Mouse (Mus musculus) megakaryocyte, adult 5-6 weeks (primary cell): ENCODE data around the gene Vmn2r115. TPM values are rescaled to one million over a fixed set of nuclear protein-coding genes. Genes with fewer than 3 reads are reported as not detected.
"Not testable (repeated sequence)": the region's sequence is repeated elsewhere in the genome, so short reads cannot be mapped to it uniquely, and the experiment has no call there.

ENCODE experiments used
- ATAC-seq: 2 replicates; pipeline ENCODE4 v1.8.0; 2016; ENCODE audit warnings: mild to moderate bottlenecking, inconsistent platforms; ENCODE audit not compliant: poor library complexity, severe bottlenecking
- total RNA-seq, 2 experiments: library from RNA; stranded (forward) in 1 of 2; stranded (reverse) in 1 of 2; fragments of 153-499, 151-499 nt in 1 of 2; fragments of 221-1000, 200-1000 nt in 1 of 2; gene quantifications; 2 replicates each; pipeline versions ENCODE4 v1.2.3 to v1.2.4; 2015 to 2017

Vmn2r115 gene
- total RNA-seq (2015), result not detected in 2 replicates
- not detected in 2 replicates for total RNA-seq (2017)

DNA sequence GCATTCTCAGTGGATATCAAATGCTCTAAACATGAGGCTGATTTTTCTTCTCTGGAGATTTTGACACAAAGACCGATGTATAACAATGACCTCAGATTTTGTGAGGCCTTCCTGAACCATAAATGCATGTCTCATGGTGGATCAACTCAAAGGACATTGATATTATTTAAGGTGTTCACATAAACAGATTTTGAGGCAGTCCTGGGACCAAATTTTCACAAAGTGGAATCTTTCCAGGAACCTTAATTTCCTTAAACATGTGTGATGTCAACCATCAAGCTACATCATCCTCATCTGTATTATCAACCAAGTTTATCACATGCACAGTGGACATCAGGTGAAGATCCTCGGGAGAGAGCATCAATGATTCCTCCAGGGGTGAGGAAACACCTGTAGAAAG, at the start of gene Vmn2r115:
Vmn2r115 (plus strand) TSS at position 301 of the 400 bp plus-strand sequence.
- ATAC-seq, result not testable (repeated sequence)

DNA sequence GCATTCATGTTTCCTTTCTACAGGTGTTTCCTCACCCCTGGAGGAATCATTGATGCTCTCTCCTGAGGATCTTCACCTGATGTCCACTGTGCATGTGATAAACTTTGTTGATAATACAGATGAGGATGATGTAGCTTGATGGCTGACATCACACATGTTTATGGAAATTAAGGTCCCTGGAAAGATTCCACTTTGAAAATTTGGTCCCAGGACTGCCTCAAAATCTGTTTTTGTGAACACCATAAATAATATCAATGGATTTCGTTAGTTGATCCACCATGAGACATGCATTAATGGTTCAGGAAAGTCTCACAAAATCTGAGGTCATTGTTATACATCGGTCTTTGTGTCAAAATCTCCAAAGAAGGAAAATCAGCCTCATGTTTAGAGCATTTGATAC, 31.1 kb upstream of the Vmn2r115 start, which contains the start of gene Vmn2r114:
Vmn2r114 (minus strand) TSS at position 101 of the 400 bp plus-strand sequence.
- not testable (repeated sequence) for ATAC-seq

DNA sequence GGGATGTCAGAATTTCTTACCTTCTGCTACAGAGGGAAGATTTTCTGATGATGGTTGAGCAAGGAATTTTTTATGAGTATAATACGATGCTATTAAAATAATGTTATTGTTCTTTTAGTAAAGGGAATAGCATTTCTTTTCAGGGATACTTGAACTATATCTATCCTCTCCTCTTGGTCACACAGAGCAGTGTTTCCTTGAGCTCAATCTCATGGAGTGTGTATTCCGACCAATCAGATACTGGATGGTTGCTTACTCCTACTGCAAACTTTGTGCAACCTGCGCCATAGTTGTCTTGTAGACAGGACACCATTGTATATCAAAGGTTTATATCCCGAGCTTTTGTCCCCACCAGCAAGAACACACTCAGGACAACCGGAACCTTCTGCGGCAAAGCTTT, 12.9 kb upstream of the Vmn2r115 start:
- no peak for ATAC-seq

DNA sequence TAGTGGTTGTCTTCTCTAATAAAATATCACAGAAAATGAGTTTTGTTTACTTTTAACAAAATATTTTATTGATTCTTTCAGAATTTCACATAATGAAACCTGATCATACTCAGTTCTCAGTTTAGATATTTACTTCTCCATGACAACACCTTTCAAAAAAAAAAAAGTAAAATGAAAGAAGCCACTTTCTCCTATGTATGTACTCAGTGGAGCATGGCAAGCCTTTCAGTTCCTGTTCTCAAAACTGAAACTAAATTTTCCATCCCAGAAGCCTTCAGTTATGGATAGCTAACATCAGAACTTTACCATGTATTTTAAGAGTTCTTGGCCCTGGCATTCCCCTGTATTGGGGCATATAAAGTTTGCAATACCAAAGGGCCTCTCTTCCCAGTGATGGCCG, 8.1 kb downstream of the Vmn2r115 start:
- no peak for ATAC-seq

- not testable (repeated sequence) for ATAC-seq
Measured at GRCm38 (mm10) chr17:23384304-23384703, 40.8 kb downstream of the Vmn2r115 start, which contains the start of gene Vmn2r116. Vmn2r116 (plus strand) TSS chr17:23384604.

Other genes starting within 250 kb of the Vmn2r115 start
- 7.3 and 10.8 TPM in 2 replicates for gene Zfp40, start 150.5 kb upstream of the Vmn2r115 start, total RNA-seq (2015)
- gene Zfp40, start 150.5 kb upstream of the Vmn2r115 start, total RNA-seq (2017), result 5.5 and 6.3 TPM in 2 replicates
- not detected in 2 replicates for gene Vmn2r114, start 31.2 kb upstream of the Vmn2r115 start, total RNA-seq (2015)
- not detected in 2 replicates for gene Vmn2r114, start 31.2 kb upstream of the Vmn2r115 start, total RNA-seq (2017)
- gene Vmn2r116, start 40.9 kb downstream of the Vmn2r115 start, total RNA-seq (2015), result not detected in 2 replicates
- gene Vmn2r116, start 40.9 kb downstream of the Vmn2r115 start, total RNA-seq (2017), result not detected in 2 replicates
- not detected in 2 replicates for gene Vmn2r117, start 136.0 kb downstream of the Vmn2r115 start, total RNA-seq (2015)
- gene Vmn2r117, start 136.0 kb downstream of the Vmn2r115 start, total RNA-seq (2017), result not detected in 2 replicates
- 2.1 and 2.4 TPM in 2 replicates for gene Zfp213, start 220.5 kb downstream of the Vmn2r115 start, total RNA-seq (2015)
- gene Zfp213, start 220.5 kb downstream of the Vmn2r115 start, total RNA-seq (2017), result 2.7 and 4.7 TPM in 2 replicates